Mouse (Mus musculus) testis, adult 2 months (tissue): ENCODE data around the gene Cebpb.

Experiments used
- CTCF ChIP-seq: fragments of 200-500 bp; IDR thresholded peaks from 2 replicates; pipeline ENCODE4 v1.5.1; 2012; ENCODE audit warnings: low read depth, mild to moderate bottlenecking, inconsistent platforms, low read length, moderate library complexity; ENCODE audit not compliant: control insufficient read depth, insufficient read depth, insufficient replicate concordance
- POLR2A ChIP-seq: fragments of 200-500 bp; IDR thresholded peaks from 2 replicates; pipeline ENCODE4 v1.6.1; 2012; ENCODE audit warnings: low read depth, mild to moderate bottlenecking, inconsistent platforms, low read length, moderate library complexity; ENCODE audit not compliant: control insufficient read depth

- TF ChIP-seq POLR2A (no peak), CTCF (no peak)
Measured at GRCm38 (mm10) chr2:167696143-167696542, 7.4 kb downstream of the Cebpb start.
